Mouse (Mus musculus) ovary, adult 18-20 months (tissue): ENCODE results near the gene Numb.

Experiments
- DNase-seq: peaks from one replicate; pipeline ENCODE4 v3.0.0; 2022; ENCODE audit warnings: low spot score, mixed read lengths

Numb gene

DNA sequence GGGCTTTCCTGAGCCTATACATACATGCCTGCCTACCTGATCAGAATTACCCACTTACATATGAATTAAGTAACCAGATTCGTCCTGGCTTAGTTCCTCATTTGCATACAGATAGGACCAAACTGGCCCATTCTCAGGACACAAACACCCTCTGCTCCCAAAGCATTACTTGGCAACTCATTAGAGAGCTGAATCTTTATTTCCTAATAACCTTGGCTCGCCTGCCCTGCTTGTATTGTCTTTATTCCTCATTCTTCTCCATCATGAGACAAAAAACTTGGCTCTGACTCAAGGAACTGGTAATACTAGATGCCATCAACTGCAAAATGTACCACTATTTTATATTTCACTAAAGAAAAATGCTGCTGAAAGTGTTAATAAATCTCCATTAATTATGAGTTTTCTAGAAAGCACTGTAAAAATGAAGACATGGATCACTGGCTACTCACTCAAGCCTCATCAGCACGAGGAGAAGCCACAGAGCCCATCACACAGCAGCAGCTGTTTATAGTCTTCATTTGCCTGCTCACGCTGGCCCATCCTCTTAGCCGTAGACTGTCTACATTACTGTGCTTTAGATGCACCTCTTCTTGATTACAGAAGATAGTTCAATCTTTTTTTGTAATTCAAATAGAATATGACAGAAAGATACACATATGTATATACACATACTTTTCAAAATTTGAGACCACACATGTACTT lies 69.1 kb downstream of the Numb start:
- DNase-seq = no peak

DNA sequence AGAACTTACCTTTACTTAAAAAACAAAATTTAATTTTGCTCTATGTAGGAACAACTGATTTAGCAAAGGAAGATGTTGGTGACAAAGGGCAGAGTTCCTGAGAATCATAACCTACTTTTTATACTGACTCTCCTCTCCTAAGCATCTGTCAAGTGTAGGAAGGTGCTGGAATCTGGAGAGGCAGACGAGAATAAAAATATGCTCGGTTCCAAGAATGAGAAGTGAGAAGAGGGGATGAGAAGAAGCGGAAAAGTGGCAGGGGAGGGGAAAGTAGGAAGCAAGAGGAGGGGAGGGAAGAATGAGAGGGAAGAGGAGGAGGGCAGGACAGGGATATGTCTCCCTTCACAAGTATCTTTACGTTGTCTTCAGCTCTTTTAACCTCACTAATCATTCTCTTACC lies 71.4 kb downstream of the Numb start:
- no peak for DNase-seq

DNA sequence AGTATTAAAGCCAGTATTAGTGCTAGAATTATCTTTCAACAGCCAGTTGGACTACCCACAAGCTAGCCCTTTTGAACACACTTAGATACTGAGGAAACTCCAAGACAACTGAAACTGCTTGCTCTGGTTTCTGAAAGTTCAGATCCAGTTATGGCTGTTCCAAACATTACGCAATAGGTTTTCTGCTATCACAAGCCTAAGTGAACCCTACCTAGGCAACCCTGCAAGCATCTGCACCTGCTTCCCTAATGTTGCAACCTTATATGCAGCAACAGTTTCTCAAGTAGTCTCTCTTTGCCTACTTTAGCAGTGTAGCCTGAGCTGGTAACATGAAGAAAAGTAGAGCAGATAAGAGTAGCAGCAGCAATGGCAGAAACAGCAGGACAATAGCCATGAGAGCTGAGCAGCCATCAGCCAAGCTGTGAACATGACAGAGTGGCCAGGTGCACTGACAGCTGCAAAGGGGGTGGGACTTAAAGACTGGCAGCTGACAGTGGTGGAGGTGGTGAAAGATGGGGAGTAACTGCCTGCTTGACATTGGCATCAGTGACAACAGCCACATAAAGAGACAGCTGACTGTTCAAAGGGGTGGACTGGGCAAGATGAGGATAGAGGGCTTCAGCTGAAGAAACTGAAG lies 73.0 kb downstream of the Numb start:
- no peak for DNase-seq

DNA sequence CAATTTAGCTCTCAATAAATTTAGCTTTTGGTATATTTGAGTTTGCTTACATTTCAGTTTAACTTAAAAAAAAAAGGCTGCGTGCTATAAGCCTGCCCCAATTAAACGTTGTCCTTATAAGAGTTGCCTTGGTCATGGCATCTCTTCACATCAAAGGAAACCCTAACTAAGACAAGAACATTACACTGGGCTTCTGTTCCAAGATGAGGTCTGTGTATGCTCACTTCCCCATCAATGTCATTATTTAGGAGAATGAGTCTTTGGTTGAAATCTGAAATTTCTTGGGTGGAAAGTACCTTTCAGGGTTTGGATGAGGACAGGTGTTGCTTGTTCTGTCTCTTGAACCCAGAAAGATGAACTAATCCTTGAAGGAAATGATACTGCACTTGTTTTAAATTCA lies 73.9 kb downstream of the Numb start:
- DNase-seq = no peak

DNA sequence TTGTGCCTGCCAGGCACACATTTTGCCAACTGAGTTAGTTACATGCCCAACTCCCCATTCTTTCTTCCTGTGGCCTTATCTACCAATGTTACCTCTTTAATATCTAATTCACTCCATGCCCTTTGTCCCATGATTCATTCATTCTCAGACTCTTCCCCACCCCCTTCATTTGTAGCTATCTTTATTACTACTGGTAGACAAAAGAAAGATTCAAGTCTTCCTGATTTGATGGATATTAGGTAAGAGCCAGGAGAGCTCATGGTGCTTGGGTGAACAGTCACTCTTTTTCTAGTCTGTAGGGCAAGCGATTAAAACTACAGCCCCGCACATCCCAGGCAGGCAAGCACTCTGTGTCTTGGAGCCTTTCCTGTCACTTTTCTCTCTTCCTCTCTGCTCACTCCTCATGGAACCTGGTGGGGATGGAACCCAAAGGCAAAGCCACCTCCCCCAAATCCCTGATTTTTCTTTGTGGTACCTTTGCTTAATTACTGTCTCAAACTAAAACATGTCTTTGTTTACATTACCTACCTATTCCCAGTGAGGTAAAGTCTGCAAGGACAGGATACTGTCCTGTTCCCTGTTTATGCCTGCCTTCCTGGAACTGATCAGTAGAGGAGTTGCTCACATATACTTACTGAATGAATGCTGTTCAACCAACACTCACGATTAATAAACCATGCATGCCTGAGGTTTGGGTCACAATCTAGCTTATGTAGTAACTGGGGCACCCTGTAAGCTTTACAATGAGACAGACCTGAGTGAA lies 78.9 kb downstream of the Numb start:
- DNase-seq = no peak

DNA sequence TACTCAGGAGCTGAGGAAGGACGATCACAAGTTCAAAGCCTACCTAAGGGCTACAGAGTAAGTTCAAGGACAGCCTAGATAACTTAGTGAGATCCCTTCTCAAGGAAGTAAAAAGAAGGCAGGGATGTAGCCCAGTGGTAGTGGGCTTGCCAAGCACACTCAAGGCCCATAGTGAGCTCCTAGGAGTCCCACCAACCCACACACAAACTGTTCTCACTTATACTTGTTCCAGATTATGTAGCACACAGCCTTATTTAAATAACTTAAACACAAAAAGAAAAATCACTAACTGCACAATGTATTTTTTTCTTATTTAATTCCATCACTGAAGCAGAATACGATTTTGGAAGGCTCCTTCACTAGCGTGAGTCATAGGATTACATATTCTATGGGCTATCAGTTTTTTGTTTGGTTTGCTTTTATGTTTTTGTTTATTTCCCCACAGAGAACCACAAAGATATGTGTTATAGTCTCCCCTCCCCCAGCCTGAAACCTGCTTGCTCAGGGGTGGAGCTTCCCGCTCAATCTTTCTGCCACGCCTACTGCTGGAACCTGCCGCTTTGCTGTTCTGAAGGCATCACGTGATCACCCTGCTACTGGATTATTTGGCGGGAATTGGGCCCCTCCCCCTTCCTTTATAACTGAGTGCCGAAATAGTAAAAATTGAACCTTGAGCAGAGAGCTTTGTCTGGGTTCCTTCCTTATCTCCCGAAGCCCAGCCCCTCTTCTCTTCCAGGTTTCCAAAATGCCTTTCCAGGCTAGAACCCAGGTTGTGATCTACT lies 80.1 kb downstream of the Numb start:
- DNase-seq = no peak

DNA sequence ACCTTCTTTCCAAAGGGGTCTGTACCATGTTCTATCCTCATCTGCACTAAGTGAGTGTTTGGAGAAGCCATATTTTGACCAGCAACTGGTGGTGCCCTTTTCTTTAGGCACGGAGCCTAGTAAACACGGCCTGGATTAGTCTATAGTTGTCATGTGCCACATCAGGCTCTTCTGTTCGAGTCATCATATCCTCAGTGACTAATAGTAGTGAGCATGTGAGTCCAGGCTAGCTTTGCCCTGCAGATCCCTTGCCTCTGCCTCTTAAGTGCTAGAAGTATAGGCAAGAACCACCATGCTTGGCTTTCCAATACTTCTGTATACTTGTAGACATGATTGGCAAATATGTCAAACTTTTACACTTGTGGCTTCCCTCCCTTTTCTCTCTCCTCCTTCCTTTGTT lies 87.8 kb downstream of the Numb start:
- DNase-seq = no peak

DNA sequence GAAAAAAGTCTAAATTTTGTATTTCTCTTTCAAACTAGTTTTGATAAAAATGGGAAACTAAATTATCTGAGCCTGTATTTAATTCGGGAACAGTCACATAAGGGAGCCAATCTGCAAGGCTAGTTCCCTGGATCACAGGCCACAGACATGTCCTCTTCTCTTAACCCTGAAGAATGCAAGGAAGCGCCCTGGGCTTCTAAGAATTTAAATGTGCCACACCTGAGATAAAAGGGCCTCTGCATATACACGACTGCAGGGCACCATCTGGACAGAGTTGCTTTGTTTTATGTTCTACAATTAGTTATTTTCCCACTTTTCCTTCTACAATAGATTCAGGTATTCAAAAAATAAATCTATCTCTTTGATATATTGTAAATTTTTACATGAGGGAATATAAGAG lies 91.3 kb downstream of the Numb start:
- no peak for DNase-seq

DNA sequence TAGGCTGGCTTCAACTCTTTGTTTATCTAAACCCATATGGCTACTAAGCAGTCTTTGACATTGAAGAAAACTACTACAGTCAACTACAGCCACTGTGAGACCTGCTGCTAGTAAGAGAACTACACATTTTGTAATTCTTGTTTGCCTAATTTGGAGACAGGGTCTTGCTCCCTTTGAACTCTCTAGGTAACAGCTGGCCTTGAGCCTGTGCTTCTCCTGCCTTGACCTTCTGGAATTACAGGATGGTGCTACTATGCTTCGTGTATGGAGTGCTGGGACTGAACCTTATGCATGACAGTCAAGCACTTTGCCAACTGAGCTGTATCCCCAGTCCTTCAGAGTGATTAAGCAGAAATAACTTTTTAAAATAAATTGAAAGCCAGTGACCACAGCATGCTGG lies 105.1 kb downstream of the Numb start:
- no peak for DNase-seq

DNA sequence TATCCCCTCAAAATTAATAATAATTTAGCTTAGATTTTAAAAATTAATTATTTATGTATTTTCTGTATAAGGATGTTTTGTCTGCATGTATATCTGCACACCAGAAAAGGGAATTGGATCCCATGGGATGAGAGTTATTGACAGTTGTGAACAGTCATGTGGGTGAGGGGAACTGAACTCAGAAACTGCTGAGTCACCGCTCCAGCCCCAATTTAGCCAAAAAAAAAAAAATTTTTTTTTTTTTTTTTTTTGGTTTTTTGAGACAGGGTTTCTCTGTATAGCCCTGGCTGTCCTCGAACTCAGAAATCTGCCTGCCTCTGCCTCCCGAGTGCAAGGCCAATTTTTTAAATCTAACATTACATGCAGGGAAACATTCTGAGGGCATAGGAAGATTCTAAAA lies 109.8 kb downstream of the Numb start:
- no peak for DNase-seq

DNA sequence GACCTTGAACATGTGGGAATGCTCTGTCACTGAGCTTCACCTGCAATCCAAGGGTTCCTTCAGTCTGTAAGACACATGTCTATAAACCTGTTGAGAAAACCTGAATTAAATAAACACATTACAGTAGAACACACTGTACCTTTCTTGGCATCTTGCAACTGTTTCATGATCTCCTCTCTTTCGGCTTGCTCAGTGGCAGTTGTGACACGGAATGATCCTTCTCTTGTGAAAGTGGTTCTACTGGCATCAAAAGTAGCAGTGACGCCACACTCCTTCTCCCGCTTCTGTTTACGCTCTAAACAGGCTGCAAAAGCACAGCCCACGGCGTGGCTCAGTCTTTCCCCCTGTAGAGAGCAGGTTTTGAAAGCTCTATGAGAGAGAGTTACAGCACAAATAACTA lies 118.1 kb downstream of the Numb start:
- no peak for DNase-seq

DNA sequence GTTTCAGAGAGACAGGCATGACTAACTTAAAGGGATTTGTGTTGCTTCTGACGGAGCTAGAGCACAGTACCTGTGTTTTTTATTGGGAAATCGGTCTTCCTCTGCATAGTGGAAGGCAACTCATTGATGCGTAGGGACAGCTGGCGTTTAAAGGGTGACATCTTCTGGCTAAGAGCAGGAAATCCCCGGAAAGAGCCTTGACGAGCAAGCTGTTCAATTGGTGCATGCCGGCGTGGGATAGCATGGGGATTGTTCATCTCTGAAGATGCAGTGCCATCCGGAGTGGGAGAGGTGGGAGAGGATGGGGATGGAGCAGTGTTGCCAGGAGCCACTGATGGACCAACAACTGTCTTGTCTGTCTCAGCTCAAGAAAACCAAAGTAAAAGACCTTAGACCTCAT lies 120.8 kb downstream of the Numb start:
- no peak for DNase-seq

DNA sequence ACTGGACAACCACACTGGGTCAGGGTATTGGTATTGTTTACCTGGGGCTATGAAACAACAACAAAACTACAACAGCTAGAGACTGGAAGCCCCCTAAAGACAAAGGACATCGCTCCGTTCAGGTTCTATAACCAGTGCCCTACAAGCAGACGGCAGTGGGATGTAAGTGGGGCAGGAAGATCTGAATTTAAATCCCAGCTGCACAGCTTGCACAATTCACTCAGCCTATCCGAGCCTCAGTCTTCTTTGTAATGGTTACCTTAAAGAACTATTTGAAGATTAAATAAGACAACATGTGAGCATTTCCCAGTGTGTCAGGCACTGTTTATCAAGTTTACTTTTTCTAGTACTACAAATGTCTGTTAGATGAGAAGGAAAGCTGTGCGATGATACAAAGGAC lies 123.4 kb downstream of the Numb start:
- DNase-seq = no peak

DNA sequence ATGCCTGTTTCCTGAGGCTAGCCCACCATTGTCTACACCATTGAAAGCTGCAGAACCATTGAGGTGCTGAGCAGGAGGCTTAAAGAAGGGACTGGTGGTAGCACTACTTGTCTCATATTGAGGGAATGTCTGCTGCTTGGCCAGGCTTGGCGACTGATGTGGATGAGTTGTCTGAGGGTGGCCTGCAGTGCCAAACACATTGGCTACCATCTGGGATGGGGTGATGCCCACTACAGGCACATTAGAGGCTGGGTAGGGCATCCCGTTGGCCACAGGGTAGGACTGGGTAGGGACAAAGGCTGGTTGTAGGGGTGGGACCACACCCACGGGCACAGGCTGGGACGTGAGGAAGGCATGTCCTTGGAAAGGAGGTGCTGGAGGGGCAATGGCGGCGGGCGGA lies 126.1 kb downstream of the Numb start:
- DNase-seq = no peak

DNA sequence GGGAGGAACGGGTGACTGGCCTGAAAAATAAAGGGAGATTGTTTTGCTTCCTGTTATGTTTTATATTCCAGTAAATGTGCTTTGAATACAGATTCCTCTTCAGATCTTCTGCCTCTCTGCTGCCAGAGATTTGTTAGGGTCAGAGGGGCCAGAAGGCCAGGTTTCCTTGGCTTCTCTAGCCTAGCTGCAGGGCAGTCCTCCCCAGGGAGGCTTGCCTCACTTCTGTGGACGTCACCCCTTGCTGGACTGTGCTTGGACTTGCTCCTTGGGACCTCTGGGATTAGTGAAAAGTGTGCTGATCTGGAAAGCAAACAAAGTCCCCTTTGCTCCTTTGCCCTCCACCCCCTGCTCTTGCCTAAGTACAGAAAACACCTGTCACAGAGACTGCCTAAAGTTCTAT lies 126.7 kb downstream of the Numb start:
- no peak for DNase-seq

DNA sequence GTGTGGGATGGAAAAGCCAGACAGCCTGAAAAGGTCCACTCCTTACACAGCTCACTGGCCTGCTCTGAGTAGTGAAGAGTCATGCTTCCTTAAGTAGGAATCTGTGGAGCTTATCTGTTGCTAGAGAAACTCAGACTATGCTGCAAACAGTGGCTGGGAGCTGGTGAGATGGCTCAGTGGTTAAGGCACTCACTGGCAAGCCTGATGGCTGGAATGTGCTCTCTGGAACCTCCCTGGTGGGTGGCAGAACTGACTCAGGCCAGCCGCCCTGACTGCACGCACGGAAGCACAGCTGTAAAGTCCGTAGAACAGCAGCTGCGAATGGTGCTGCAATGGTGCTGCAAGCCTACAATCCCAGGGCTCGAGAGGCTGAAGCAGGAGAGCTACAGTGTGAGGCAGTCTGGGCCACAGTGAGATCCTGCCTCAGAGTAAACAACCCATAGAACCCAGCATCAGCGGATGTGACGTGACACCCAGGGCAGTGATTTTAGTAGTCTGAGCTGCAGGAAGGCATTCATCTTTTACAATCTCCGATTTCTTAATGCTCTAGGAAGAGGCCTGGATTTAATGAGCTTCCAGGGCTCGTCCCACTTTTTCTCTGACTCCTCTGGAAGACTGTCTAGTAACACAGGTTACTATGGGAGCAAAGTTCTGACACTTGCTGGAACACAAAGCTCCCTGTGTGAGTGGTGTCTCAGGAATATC lies 128.9 kb downstream of the Numb start:
- no peak for DNase-seq

DNA sequence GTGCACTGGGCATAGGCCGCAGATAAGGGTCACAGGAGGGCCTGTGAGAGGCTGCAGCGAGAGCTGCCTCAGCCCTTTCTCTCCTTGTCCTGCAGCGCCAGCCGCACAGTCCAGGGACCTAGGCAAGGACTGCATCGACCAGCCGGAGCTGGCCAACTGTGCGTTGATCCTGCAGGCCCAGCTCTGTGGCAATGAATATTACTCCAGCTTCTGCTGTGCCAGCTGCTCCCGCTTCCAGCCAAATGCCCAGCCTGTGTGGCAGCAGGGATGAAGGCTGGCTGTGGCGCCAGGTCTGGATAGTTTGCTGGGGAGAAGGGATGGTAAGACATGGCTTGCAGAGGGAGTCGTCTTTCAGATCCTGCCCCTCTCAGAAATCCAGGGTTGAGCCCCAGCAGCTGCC lies 130.0 kb downstream of the Numb start:
- DNase-seq = no peak

DNA sequence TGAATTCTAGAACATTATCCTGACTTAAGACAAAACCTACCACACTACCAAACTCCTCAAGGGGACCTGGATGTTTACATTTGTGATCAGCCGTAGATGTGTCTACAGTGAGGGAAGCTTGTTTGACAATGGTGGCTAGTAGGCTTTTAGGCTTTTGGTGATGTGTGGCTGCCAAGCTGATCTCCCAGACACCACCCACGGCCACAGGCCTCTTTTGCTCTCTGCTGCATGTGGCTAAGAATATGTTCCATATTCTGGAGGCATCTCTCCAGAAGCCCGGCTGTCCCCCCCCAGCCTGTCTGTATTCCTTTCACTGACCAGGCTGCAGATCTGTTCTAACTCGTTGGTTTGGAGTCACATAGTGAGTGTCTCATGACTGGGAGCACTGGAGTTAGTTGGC lies 131.0 kb downstream of the Numb start:
- no peak for DNase-seq

DNA sequence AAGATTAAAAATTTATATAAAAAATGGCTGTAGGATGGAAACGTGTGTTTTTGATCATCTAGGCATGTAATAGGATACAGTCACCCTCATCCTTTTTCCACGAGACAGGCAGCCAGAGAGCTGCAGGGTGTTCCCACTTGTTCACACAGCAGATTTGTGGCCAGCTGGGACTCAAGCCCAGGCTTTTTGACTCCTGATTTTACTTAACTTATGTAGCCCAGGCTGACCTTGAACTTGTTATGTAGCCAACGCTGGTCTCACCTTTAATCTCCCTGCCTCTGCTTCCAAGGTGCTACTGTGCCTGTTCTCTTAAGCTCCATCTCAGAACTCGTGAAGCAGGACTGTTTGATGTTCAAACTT lies 132.0 kb downstream of the Numb start:
- no peak for DNase-seq

DNA sequence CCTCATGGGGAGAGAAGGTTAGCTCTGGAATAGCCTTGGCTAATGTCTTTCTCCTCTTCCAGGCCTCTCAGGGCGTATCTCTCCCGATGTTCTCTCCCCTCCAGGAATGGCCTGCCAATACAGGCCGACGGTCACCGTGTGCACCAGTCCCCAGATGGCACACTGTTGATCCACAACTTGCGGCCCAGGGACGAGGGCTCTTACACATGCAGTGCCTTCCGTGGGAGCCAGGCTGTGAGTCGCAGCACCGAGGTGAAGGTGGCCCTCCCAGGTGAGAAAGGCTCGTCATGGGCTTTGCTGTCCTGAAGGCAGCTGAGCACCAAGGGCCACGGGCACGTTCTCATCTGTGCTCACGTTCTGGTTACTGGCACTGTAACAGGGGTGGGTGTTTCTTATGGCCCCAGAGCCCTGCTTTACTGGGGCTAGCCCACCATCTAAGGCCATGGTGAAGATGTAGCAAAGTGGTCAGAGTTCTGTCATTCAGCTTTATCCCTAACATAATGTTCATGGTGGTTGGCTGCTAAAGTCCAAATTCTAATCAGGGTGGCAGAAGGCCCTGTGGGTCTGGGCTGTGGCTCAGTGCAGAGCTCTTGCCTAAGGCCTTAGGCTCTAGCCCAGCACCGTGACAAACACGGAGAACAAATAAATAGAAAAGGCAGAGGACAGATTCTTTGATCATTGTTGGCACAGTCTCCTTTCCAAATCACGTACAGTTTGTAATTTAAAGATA lies 132.5 kb downstream of the Numb start:
- DNase-seq = no peak

DNA sequence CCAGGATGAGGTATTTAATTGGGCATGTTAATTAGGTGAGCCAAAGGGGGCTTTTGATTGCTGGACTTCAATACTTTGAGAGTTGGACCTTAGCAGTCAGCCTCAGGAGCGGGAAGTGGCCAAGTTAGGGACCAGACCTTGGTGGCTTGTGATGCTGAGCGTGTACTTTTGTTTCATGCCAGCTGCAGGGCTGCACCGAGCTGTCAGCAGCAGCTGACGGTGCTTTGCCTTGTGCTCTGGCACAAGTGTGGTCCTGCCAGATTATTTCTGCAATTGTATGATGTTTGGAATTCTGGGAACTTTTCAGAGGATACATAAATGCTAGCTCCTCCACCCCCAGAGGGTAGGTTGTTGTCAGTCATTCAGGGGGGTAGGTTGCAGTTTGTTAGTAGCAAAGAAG lies 136.4 kb downstream of the Numb start:
- DNase-seq = no peak
